Mouse (Mus musculus): ENCODE data around the gene Crip2.
A peak's percentile ranks its signal among the peaks of the same experiment; 100 is the strongest.

Gene Crip2

GRCm38 (mm10) chr12:113184945-113185344 lies 44.9 kb downstream of the Crip2 start:
- no peak for DNase-seq (ENCODE audit: low spot score in 2 of 2)

GRCm38 (mm10) chr12:113185442-113186291 lies 45.6 kb downstream of the Crip2 start, which contains the start of gene Tmem121:
TSS of gene Tmem121 (plus strand) at chr12:113185930.
- peak in 1 of 2 experiments; percentile 64 for DNase-seq (ENCODE audit: low spot score in 2 of 2)

GRCm38 (mm10) chr12:113186326-113187010 lies 46.4 kb downstream of the Crip2 start:
- DNase-seq (ENCODE audit: low spot score in 2 of 2), result no peak

GRCm38 (mm10) chr12:113187011-113187375 lies 47.0 kb downstream of the Crip2 start:
- no peak for DNase-seq (ENCODE audit: low spot score in 2 of 2)

GRCm38 (mm10) chr12:113187584-113188295 lies 47.7 kb downstream of the Crip2 start:
- peak; percentile 92 to 96 for DNase-seq (ENCODE audit: low spot score in 2 of 2)

- DNase-seq (ENCODE audit: low spot score in 2 of 2), result no peak
Observed at GRCm38 (mm10) chr12:113188349-113189055, 48.5 kb downstream of the Crip2 start.

- no peak for DNase-seq (ENCODE audit: low spot score in 2 of 2)
Observed at GRCm38 (mm10) chr12:113193423-113193822, 53.4 kb downstream of the Crip2 start.

Measured in cerebellum, postnatal 4 days (tissue).